Mouse (Mus musculus): ENCODE data around the gene Creb5. TPM values are rescaled to one million over a fixed set of nuclear protein-coding genes. Genes with fewer than 3 reads are reported as not detected.

The Creb5 gene
- total and polyA plus RNA-seq, 2 experiments from 2014 or later: 1.6 to 3.2 TPM

- H3K4me1 ChIP-seq (ENCODE audit: insufficient read depth, low read length): no peaks in the 10 kb centered on the region
- H3K4me3 ChIP-seq (ENCODE audit: low read depth, low read length): no peak overlapping the region
- no peak overlapping the region for H3K9ac ChIP-seq (replicated peaks; ENCODE audit: low read length, poor library complexity, severe bottlenecking)
- H3K27me3 ChIP-seq (ENCODE audit: insufficient read depth, low read length): no peaks in the 10 kb centered on the region
- H3K4me2 ChIP-seq (ENCODE audit: low read depth, low read length, poor library complexity, severe bottlenecking): no peak overlapping the region
- no peak for TF ChIP-seq CTCF (IDR thresholded peaks at IDR 0.05)
- DNase-seq (ENCODE audit: low spot score) (no peak), ATAC-seq (ENCODE audit: low FRiP score) (no peak)
- 85% methylated on average over 5 of the region's 5 CpGs for WGBS
- H3K9me3 ChIP-seq (ENCODE audit: low read length): no peaks in the 10 kb centered on the region
- no peak overlapping the region for H3K27ac ChIP-seq (ENCODE audit: low read depth, low read length)
- H3K36me3 ChIP-seq (ENCODE audit: insufficient read depth, low read length): no peaks in the 10 kb centered on the region
Measured at GRCm38 (mm10) chr6:53495667-53496066, 208.6 kb downstream of the Creb5 start.

- H3K9me3 ChIP-seq (ENCODE audit: low read length): no peaks in the 10 kb centered on the region
- no peaks in the 10 kb centered on the region for H3K27me3 ChIP-seq (ENCODE audit: insufficient read depth, low read length)
- ATAC-seq (ENCODE audit: low FRiP score) (no peak), DNase-seq (ENCODE audit: low spot score) (peak; percentile 8)
- no peak overlapping the region for H3K9ac ChIP-seq (replicated peaks; ENCODE audit: low read length, poor library complexity, severe bottlenecking)
- H3K36me3 ChIP-seq (ENCODE audit: insufficient read depth, low read length): no peaks in the 10 kb centered on the region
- H3K27ac ChIP-seq (ENCODE audit: low read depth, low read length): no peak overlapping the region
- no peak overlapping the region for H3K4me3 ChIP-seq (ENCODE audit: low read depth, low read length)
- no peaks in the 10 kb centered on the region for H3K4me1 ChIP-seq (ENCODE audit: insufficient read depth, low read length)
- 66% methylated on average over 4 of the region's 4 CpGs for WGBS
- no peak for TF ChIP-seq CTCF (IDR thresholded peaks at IDR 0.05)
- H3K4me2 ChIP-seq (ENCODE audit: low read depth, low read length, poor library complexity, severe bottlenecking): no peak overlapping the region
Measured at GRCm38 (mm10) chr6:53496325-53496753, 209.3 kb downstream of the Creb5 start.

- TF ChIP-seq CTCF (IDR thresholded peaks at IDR 0.05): no peak
- H3K4me3 ChIP-seq (ENCODE audit: low read depth, low read length): no peak overlapping the region
- WGBS: 83% methylated on average over 10 of the region's 10 CpGs
- no peak overlapping the region for H3K4me2 ChIP-seq (ENCODE audit: low read depth, low read length, poor library complexity, severe bottlenecking)
- H3K4me1 ChIP-seq (ENCODE audit: insufficient read depth, low read length): no peaks in the 10 kb centered on the region
- H3K36me3 ChIP-seq (ENCODE audit: insufficient read depth, low read length): no peaks in the 10 kb centered on the region
- no peaks in the 10 kb centered on the region for H3K9me3 ChIP-seq (ENCODE audit: low read length)
- ATAC-seq (ENCODE audit: low FRiP score): no peak
- no peak overlapping the region for H3K27ac ChIP-seq (ENCODE audit: low read depth, low read length)
- H3K27me3 ChIP-seq (ENCODE audit: insufficient read depth, low read length): no peaks in the 10 kb centered on the region
- no peak overlapping the region for H3K9ac ChIP-seq (replicated peaks; ENCODE audit: low read length, poor library complexity, severe bottlenecking)
- DNase-seq (ENCODE audit: low spot score): no peak
Measured at GRCm38 (mm10) chr6:53497904-53498536, 210.9 kb downstream of the Creb5 start.

- no peak overlapping the region for H3K4me2 ChIP-seq (ENCODE audit: low read depth, low read length, poor library complexity, severe bottlenecking)
- WGBS: 90% methylated on average over 8 of the region's 8 CpGs
Measured at GRCm38 (mm10) chr6:53499621-53500295, 212.7 kb downstream of the Creb5 start.

GRCm38 (mm10) chr6:53501236-53501635 lies 214.2 kb downstream of the Creb5 start:
- no peaks in the 10 kb centered on the region for H3K4me1 ChIP-seq (ENCODE audit: insufficient read depth, low read length)
- ATAC-seq (ENCODE audit: low FRiP score) (no peak), DNase-seq (ENCODE audit: low spot score) (no peak)
- no peaks in the 10 kb centered on the region for H3K27me3 ChIP-seq (ENCODE audit: insufficient read depth, low read length)
- no peaks in the 10 kb centered on the region for H3K9me3 ChIP-seq (ENCODE audit: low read length)
- H3K27ac ChIP-seq (ENCODE audit: low read depth, low read length): no peak overlapping the region
- no peak for TF ChIP-seq CTCF (IDR thresholded peaks at IDR 0.05)
- no peak overlapping the region for H3K4me2 ChIP-seq (ENCODE audit: low read depth, low read length, poor library complexity, severe bottlenecking)
- H3K4me3 ChIP-seq (ENCODE audit: low read depth, low read length): no peak overlapping the region
- WGBS: 80% methylated on average over 1 of the region's 1 CpGs
- H3K36me3 ChIP-seq (ENCODE audit: insufficient read depth, low read length): no peaks in the 10 kb centered on the region
- H3K9ac ChIP-seq (replicated peaks; ENCODE audit: low read length, poor library complexity, severe bottlenecking): no peak overlapping the region

More at GRCm38 (mm10) chr6:53499621-53500295, 212.7 kb downstream of the Creb5 start:
- no peak for DNase-seq (ENCODE audit: low spot score)
- Histone ChIP-seq H3K27ac (ENCODE audit: low read depth, low read length) (no peak overlapping the region), H3K9me3 (ENCODE audit: low read length) (no peaks in the 10 kb centered on the region), H3K27me3 (ENCODE audit: insufficient read depth, low read length) (no peaks in the 10 kb centered on the region), H3K9ac (replicated peaks; ENCODE audit: low read length, poor library complexity, severe bottlenecking) (no peak overlapping the region), H3K4me1 (ENCODE audit: insufficient read depth, low read length) (no peaks in the 10 kb centered on the region), H3K36me3 (ENCODE audit: insufficient read depth, low read length) (no peaks in the 10 kb centered on the region), H3K4me3 (ENCODE audit: low read depth, low read length) (no peak overlapping the region)
- no peak for ATAC-seq (ENCODE audit: low FRiP score)
- no peak for TF ChIP-seq CTCF (IDR thresholded peaks at IDR 0.05)

GRCm38 (mm10) chr6:53506947-53507564 lies 220.0 kb downstream of the Creb5 start:
- Histone ChIP-seq H3K36me3 (ENCODE audit: insufficient read depth, low read length) (no peaks in the 10 kb centered on the region), H3K4me2 (ENCODE audit: low read depth, low read length, poor library complexity, severe bottlenecking) (no peak overlapping the region), H3K4me3 (ENCODE audit: low read depth, low read length) (no peak overlapping the region), H3K27me3 (ENCODE audit: insufficient read depth, low read length) (no peaks in the 10 kb centered on the region), H3K27ac (ENCODE audit: low read depth, low read length) (no peak overlapping the region), H3K4me1 (ENCODE audit: insufficient read depth, low read length) (no peaks in the 10 kb centered on the region), H3K9me3 (ENCODE audit: low read length) (no peaks in the 10 kb centered on the region), H3K9ac (replicated peaks; ENCODE audit: low read length, poor library complexity, severe bottlenecking) (no peak overlapping the region)
- ATAC-seq (ENCODE audit: low FRiP score) (no peak), DNase-seq (ENCODE audit: low spot score) (no peak)
- WGBS: 84% methylated on average over 3 of the region's 3 CpGs
- no peak for TF ChIP-seq CTCF (IDR thresholded peaks at IDR 0.05)
